Mouse (Mus musculus) hindbrain, embryonic 13.5 days (tissue): ENCODE results near the gene Fam155a. TPM values are rescaled to one million over a fixed set of nuclear protein-coding genes. Genes with fewer than 3 reads are reported as not detected.

Experiments
- ATAC-seq: fragments of 200-750 bp; cut with Nextera tagmentation; 2 replicates; pipeline ENCODE4 v1.8.0; 2017; ENCODE audit warnings: moderate TSS enrichment; ENCODE audit not compliant: low FRiP score
- H3K27ac ChIP-seq: fragments of 300-500 bp; sonication (generic); 2 replicates; pipeline ENCODE4 v1.5.1; 2015; ENCODE audit warnings: inconsistent platforms, mild to moderate bottlenecking, moderate library complexity
- H3K27me3 ChIP-seq: fragments of 300-500 bp; sonication (generic); 2 replicates; pipeline ENCODE4 v1.6.1; 2015; ENCODE audit warnings: mild to moderate bottlenecking, inconsistent platforms
- H3K36me3 ChIP-seq: fragments of 300-500 bp; sonication (generic); 2 replicates; pipeline ENCODE4 v1.6.1; 2015; ENCODE audit warnings: mild to moderate bottlenecking, inconsistent platforms
- H3K4me1 ChIP-seq: fragments of 300-500 bp; sonication (generic); replicated peaks from 2 replicates; pipeline ENCODE4 v1.6.1; 2015; ENCODE audit warnings: inconsistent platforms
- H3K4me2 ChIP-seq: fragments of 300-500 bp; sonication (generic); 2 replicates; pipeline ENCODE4 v1.6.1; 2015; ENCODE audit warnings: inconsistent platforms, mild to moderate bottlenecking, moderate library complexity
- H3K4me3 ChIP-seq: fragments of 300-500 bp; sonication (generic); 2 replicates; pipeline ENCODE4 v1.5.1; 2015; ENCODE audit warnings: mild to moderate bottlenecking, inconsistent platforms
- H3K9ac ChIP-seq: fragments of 300-500 bp; sonication (generic); 2 replicates; pipeline ENCODE4 v1.6.1; 2015; ENCODE audit warnings: mild to moderate bottlenecking, inconsistent platforms
- H3K9me3 ChIP-seq: fragments of 300-500 bp; sonication (generic); 2 replicates; pipeline ENCODE4 v1.6.1; 2016; ENCODE audit warnings: inconsistent platforms
- WGBS: fragments of 180-500 bp; shearing (Covaris S2); methylation state at CpG from one replicate; pipeline ENCODE4 v1.1.7; 2015; 5-methylcytosine and 5-hydroxymethylcytosine counted together
- polyA plus RNA-seq: library from polyadenylated mRNA; unstranded; fragments of >200 nt; fragmentation: Nextera tagmentation; extraction: Ambion mirVana; gene quantifications from 2 replicates; pipeline ENCODE4 v1.2.1, GENCODE M21; 2015

The Fam155a gene
- polyA plus RNA-seq, 1 experiment from 2014 or later: 26.4 TPM

DNA sequence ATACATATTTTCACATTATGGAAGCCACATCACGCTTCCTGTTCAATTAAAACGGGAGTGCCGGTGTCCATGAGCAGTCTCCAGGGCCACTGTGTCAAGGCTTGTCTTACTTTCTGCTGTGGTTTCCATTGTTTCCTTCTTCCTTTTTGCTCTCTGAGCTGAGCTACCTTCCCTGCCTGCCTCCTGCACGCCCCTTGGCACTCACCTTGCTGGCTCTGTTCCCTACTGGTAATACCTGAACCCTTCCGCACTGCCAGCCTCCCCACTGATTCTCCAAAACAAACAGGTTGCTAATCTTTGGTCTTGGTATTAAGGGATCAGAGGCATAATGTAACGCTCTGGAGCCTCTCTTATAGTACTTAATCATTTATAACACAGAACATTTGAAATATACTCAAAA lies 403.2 kb downstream of the Fam155a start:
- Histone ChIP-seq H3K4me3 (no peak overlapping the region), H3K36me3 (no peaks in the 10 kb centered on the region), H3K4me2 (no peak overlapping the region), H3K9me3 (no peaks in the 10 kb centered on the region), H3K4me1 (peaks cover 12% of the 10 kb centered on the region), H3K9ac (no peak overlapping the region), H3K27ac (peak overlapping the region; percentile 30; the same call in 1 of the 2 replicates), H3K27me3 (no peaks in the 10 kb centered on the region)
- ATAC-seq: no peak
- WGBS: 85% methylated on average over 6 of the region's 6 CpGs

DNA sequence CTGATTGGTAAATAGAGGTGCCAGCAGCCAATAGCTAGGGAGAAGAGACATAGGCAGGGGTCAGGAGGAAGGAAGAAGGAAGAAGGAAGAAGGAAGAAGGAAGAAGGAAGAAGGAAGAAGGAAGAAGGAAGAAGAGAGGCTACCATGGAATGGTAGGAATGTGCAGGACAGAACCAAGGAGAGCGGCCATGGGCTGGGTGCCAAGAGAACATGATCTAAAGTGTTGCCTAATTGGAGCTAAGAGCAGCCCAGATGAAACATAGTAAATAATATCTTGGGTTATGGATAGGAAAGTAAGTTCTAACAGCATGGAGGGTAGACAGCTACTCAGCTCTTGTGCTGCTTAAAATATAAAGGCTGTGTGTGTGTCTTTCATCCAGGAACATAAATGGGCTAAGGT lies 405.6 kb downstream of the Fam155a start:
- 92% methylated on average over 1 of the region's 1 CpGs for WGBS
- ATAC-seq: no peak
- H3K4me3 ChIP-seq: no peak overlapping the region

GRCm38 (mm10) chr8:9348523-9349135 lies 422.3 kb downstream of the Fam155a start:
- no peaks in the 10 kb centered on the region for H3K27me3 ChIP-seq
- no peak overlapping the region for H3K4me2 ChIP-seq
- ATAC-seq: no peak
- no peak overlapping the region for H3K27ac ChIP-seq
- no peak overlapping the region for H3K4me3 ChIP-seq
- WGBS: 49% methylated on average over 7 of the region's 7 CpGs
- H3K4me1 ChIP-seq: 0 out of 2 replicates have a peak, but pooled peaks cover 3% of the 10 kb centered on the region
- no peaks in the 10 kb centered on the region for H3K36me3 ChIP-seq
- H3K9ac ChIP-seq: no peak overlapping the region
- no peaks in the 10 kb centered on the region for H3K9me3 ChIP-seq

More for the DNA sequence above, 405.6 kb downstream of the Fam155a start:
- peaks cover 12% of the 10 kb centered on the region for H3K4me1 ChIP-seq
- H3K4me2 ChIP-seq: no peak overlapping the region
- no peaks in the 10 kb centered on the region for H3K36me3 ChIP-seq
- no peaks in the 10 kb centered on the region for H3K27me3 ChIP-seq
- no peaks in the 10 kb centered on the region for H3K9me3 ChIP-seq
- H3K27ac ChIP-seq: no peak overlapping the region
- H3K9ac ChIP-seq: no peak overlapping the region

DNA sequence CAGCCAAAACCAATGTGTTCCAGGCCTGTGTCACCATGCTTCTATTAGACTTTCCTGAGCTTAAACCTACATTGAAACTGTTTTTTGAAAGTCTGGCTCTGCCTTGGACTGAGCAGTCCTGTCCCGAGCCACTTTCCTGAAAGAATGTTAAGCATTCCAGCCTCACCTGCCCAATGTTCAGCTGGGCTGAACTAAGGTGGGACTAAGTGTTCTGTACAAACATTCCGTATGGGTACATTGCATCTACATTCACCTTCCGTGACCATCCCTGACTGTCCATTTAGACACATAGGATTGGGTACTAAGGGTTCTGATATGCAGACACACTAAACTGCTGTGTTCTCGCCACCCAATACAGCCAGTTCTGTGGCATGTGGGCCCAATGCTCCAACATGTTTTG lies 423.8 kb downstream of the Fam155a start:
- 0 out of 2 replicates have a peak, but pooled peaks cover 3% of the 10 kb centered on the region for H3K4me1 ChIP-seq
- H3K27ac ChIP-seq: no peak overlapping the region
- no peak overlapping the region for H3K4me3 ChIP-seq
- ATAC-seq: no peak
- H3K36me3 ChIP-seq: no peaks in the 10 kb centered on the region
- WGBS: 82% methylated on average over 4 of the region's 4 CpGs
- H3K9me3 ChIP-seq: no peaks in the 10 kb centered on the region
- no peak overlapping the region for H3K4me2 ChIP-seq
- no peak overlapping the region for H3K9ac ChIP-seq
- H3K27me3 ChIP-seq: no peaks in the 10 kb centered on the region

GRCm38 (mm10) chr8:9344136-9344535 lies 426.8 kb downstream of the Fam155a start:
- Histone ChIP-seq H3K27me3 (no peaks in the 10 kb centered on the region), H3K27ac (no peak overlapping the region), H3K36me3 (no peaks in the 10 kb centered on the region), H3K4me2 (no peak overlapping the region), H3K9ac (no peak overlapping the region), H3K9me3 (no peaks in the 10 kb centered on the region), H3K4me1 (0 out of 2 replicates have a peak, but pooled peaks cover 3% of the 10 kb centered on the region), H3K4me3 (no peak overlapping the region)
- ATAC-seq: no peak
- WGBS: 70% methylated on average over 4 of the region's 4 CpGs

- H3K9ac ChIP-seq: no peak overlapping the region
- no peak for ATAC-seq
- WGBS: 81% methylated on average over 9 of the region's 9 CpGs
- H3K4me1 ChIP-seq: 0 out of 2 replicates have a peak, but pooled peaks cover 3% of the 10 kb centered on the region
- H3K27me3 ChIP-seq: no peaks in the 10 kb centered on the region
- H3K4me2 ChIP-seq: no peak overlapping the region
- H3K36me3 ChIP-seq: no peaks in the 10 kb centered on the region
- no peak overlapping the region for H3K27ac ChIP-seq
- H3K4me3 ChIP-seq: no peak overlapping the region
- H3K9me3 ChIP-seq: no peaks in the 10 kb centered on the region
These were observed 428.0 kb downstream of the Fam155a start for GRCm38 (mm10) chr8:9342998-9343397.

DNA sequence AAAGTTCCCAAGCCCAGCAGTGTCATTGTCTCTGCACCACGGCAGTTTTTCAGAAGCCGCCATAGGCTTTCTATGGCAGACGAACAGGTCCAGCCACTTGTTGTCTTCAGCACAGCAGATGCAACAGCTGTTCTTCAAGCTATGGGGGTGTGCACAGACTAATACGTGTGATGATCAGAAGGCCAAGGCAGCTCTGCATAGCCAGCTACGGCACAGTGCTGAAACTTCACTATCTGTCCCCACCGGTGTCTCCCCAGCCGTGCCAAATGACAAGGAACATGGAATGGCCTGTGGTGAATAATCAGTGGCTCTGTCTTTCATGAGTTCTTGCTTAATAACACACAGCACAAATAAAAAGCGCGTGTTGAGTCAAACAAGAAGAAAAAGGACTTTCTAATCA lies 428.4 kb downstream of the Fam155a start:
- no peaks in the 10 kb centered on the region for H3K36me3 ChIP-seq
- no peak overlapping the region for H3K4me2 ChIP-seq
- WGBS: 70% methylated on average over 9 of the region's 9 CpGs
- H3K9me3 ChIP-seq: no peaks in the 10 kb centered on the region
- 0 out of 2 replicates have a peak, but pooled peaks cover 3% of the 10 kb centered on the region for H3K4me1 ChIP-seq
- ATAC-seq: no peak
- H3K4me3 ChIP-seq: no peak overlapping the region
- H3K27ac ChIP-seq: no peak overlapping the region
- H3K9ac ChIP-seq: no peak overlapping the region
- no peaks in the 10 kb centered on the region for H3K27me3 ChIP-seq

DNA sequence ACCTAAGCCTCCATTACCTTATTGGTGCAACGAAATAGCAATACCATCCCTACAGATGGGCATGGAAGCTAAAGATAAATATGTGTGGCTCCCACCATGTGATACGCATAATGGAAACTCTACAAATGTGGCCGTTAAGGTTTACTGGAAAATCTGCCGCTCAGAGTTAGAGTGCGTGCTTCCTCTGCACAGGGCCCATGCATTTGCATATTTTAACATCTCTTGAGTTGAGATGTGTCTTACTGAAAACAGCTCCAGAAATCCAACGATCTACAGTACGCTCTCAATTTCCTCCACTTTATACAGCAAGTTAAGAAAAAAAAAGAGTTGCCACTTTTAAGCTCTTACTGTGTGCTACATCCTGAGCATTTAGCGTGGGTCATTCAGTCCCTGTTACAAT lies 433.1 kb downstream of the Fam155a start:
- Histone ChIP-seq H3K9ac (no peak overlapping the region), H3K27ac (no peak overlapping the region), H3K4me1 (peaks cover 25% of the 10 kb centered on the region), H3K36me3 (no peaks in the 10 kb centered on the region), H3K4me3 (no peak overlapping the region), H3K4me2 (no peak overlapping the region), H3K27me3 (no peaks in the 10 kb centered on the region), H3K9me3 (no peaks in the 10 kb centered on the region)
- 89% methylated on average over 8 of the region's 8 CpGs for WGBS
- no peak for ATAC-seq

- ATAC-seq: no peak
- no peaks in the 10 kb centered on the region for H3K36me3 ChIP-seq
- H3K4me1 ChIP-seq: peaks cover 25% of the 10 kb centered on the region
- no peak overlapping the region for H3K4me2 ChIP-seq
- 43% methylated on average over 6 of the region's 6 CpGs for WGBS
- H3K9me3 ChIP-seq: no peaks in the 10 kb centered on the region
- H3K27ac ChIP-seq: peak overlapping the region; percentile 64
- H3K4me3 ChIP-seq: no peak overlapping the region
- no peaks in the 10 kb centered on the region for H3K27me3 ChIP-seq
- no peak overlapping the region for H3K9ac ChIP-seq
These were observed 435.0 kb downstream of the Fam155a start for GRCm38 (mm10) chr8:9335933-9336303.

DNA sequence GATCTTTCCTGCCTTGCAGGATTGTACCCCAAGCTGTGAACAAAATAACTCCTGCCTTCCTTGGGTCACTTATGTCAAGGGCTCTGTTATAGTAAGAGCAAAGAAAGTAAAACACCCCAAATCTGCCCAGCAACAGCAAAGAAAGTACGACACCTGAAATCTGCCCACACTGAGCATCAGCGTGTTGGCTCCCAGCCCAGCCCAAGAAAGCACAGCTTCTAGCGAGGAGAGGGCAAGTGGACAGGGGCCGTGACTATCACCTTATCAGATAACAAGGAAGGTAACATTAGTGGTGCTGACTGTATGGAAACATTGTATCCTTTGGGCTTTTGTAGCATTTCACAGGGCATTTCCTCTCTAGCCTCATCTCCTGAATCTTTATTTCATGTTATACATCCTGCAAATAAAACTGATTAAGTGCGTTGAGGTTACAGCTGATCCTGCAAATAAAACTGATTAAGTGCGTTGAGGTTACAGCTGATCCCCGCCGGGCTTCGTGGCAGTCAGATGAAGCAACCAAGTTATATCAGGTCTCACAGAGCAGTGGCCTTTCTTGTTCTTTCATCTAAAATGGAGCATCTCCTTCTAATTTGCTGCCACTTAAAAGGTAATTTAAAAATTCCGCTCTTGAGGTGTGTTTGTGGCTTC lies 435.6 kb downstream of the Fam155a start:
- no peak overlapping the region for H3K9ac ChIP-seq
- H3K4me2 ChIP-seq: no peak overlapping the region
- no peaks in the 10 kb centered on the region for H3K9me3 ChIP-seq
- peak overlapping the region; percentile 64 for H3K27ac ChIP-seq
- H3K4me3 ChIP-seq: no peak overlapping the region
- peaks cover 25% of the 10 kb centered on the region for H3K4me1 ChIP-seq
- no peaks in the 10 kb centered on the region for H3K36me3 ChIP-seq
- H3K27me3 ChIP-seq: no peaks in the 10 kb centered on the region
- WGBS: 56% methylated on average over 10 of the region's 10 CpGs
- ATAC-seq: no peak

DNA sequence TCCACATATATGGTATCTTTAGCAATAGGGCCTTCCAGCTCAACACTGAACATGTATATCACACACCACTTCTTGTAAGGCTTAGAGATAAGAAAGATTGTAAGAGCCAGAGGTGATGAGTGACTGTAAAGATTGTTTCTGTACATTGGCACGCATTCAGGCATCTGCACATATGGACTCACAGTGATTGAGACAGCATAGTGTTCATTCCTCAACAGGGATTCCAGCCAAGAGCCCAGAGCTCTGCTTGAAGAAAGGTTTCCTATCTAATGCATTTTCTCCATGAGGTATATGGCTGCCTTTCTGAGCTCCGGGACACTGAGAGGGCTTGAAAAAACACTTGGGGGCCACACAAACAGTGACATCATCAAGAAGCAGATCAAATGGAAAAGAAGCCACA lies 438.2 kb downstream of the Fam155a start:
- Histone ChIP-seq H3K4me3 (no peak overlapping the region), H3K36me3 (no peaks in the 10 kb centered on the region), H3K9me3 (no peaks in the 10 kb centered on the region), H3K4me2 (no peak overlapping the region), H3K9ac (no peak overlapping the region), H3K4me1 (peaks cover 27% of the 10 kb centered on the region), H3K27ac (no peak overlapping the region), H3K27me3 (no peaks in the 10 kb centered on the region)
- no peak for ATAC-seq
- WGBS: 93% methylated on average over 2 of the region's 2 CpGs

- Histone ChIP-seq H3K27me3 (no peaks in the 10 kb centered on the region), H3K36me3 (no peaks in the 10 kb centered on the region), H3K4me3 (no peak overlapping the region), H3K9ac (no peak overlapping the region), H3K4me2 (no peak overlapping the region), H3K27ac (no peak overlapping the region), H3K4me1 (no peaks in the 10 kb centered on the region), H3K9me3 (no peaks in the 10 kb centered on the region)
- no peak for ATAC-seq
- WGBS: 29% methylated on average over 8 of the region's 8 CpGs
These were observed 461.5 kb downstream of the Fam155a start for GRCm38 (mm10) chr8:9309456-9309855.
